Mouse (Mus musculus) hindbrain, embryonic 13.5 days (tissue): ENCODE measurements around the gene Tmigd3. TPM values are rescaled to one million over a fixed set of nuclear protein-coding genes. Genes with fewer than 3 reads are reported as not detected.

Experiments used
- ATAC-seq: fragments of 200-750 bp; cut with Nextera tagmentation; 2 replicates; pipeline ENCODE4 v1.8.0; 2017; ENCODE audit warnings: moderate TSS enrichment; ENCODE audit not compliant: low FRiP score
- H3K27ac ChIP-seq: fragments of 300-500 bp; sonication (generic); 2 replicates; pipeline ENCODE4 v1.5.1; 2015; ENCODE audit warnings: inconsistent platforms, mild to moderate bottlenecking, moderate library complexity
- H3K27me3 ChIP-seq: fragments of 300-500 bp; sonication (generic); 2 replicates; pipeline ENCODE4 v1.6.1; 2015; ENCODE audit warnings: mild to moderate bottlenecking, inconsistent platforms
- H3K36me3 ChIP-seq: fragments of 300-500 bp; sonication (generic); 2 replicates; pipeline ENCODE4 v1.6.1; 2015; ENCODE audit warnings: mild to moderate bottlenecking, inconsistent platforms
- H3K4me1 ChIP-seq: fragments of 300-500 bp; sonication (generic); replicated peaks from 2 replicates; pipeline ENCODE4 v1.6.1; 2015; ENCODE audit warnings: inconsistent platforms
- H3K4me2 ChIP-seq: fragments of 300-500 bp; sonication (generic); 2 replicates; pipeline ENCODE4 v1.6.1; 2015; ENCODE audit warnings: inconsistent platforms, mild to moderate bottlenecking, moderate library complexity
- H3K4me3 ChIP-seq: fragments of 300-500 bp; sonication (generic); 2 replicates; pipeline ENCODE4 v1.5.1; 2015; ENCODE audit warnings: mild to moderate bottlenecking, inconsistent platforms
- H3K9ac ChIP-seq: fragments of 300-500 bp; sonication (generic); 2 replicates; pipeline ENCODE4 v1.6.1; 2015; ENCODE audit warnings: mild to moderate bottlenecking, inconsistent platforms
- H3K9me3 ChIP-seq: fragments of 300-500 bp; sonication (generic); 2 replicates; pipeline ENCODE4 v1.6.1; 2016; ENCODE audit warnings: inconsistent platforms
- WGBS: fragments of 180-500 bp; shearing (Covaris S2); methylation state at CpG from one replicate; pipeline ENCODE4 v1.1.7; 2015; 5-methylcytosine and 5-hydroxymethylcytosine counted together
- polyA plus RNA-seq: library from polyadenylated mRNA; unstranded; fragments of >200 nt; fragmentation: Nextera tagmentation; extraction: Ambion mirVana; gene quantifications from 2 replicates; pipeline ENCODE4 v1.2.1, GENCODE M21; 2015

Tmigd3 gene
- polyA plus RNA-seq, 1 experiment from 2014 or later: not detected

DNA sequence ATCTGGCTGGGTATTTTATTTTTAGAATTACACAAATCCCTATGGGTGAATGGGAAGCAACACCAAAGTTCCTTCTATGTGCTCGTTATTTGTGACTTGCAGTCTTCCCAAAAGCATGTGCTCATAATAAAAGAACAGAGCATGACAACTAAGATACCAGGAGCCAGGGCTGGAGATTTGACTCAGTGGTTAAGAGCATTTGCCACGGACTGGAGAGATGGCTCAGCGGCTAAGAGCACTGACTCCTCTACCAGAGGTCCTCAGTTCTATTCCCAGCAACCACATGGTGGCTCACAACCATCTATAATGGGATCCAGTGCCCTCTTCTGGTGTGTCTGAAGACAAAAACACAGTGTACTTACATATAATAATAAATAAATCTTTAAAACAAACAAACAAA, 26.1 kb downstream of the Tmigd3 start:
- no peaks in the 10 kb centered on the region for H3K9me3 ChIP-seq
- H3K4me3 ChIP-seq: no peak overlapping the region
- no peaks in the 10 kb centered on the region for H3K36me3 ChIP-seq
- no peaks in the 10 kb centered on the region for H3K27me3 ChIP-seq
- peaks cover 6% of the 10 kb centered on the region; the same call in 1 of the 2 replicates for H3K4me1 ChIP-seq
- 86% methylated on average over 3 of the region's 3 CpGs for WGBS
- H3K9ac ChIP-seq: no peak overlapping the region
- no peak overlapping the region for H3K4me2 ChIP-seq
- no peak overlapping the region for H3K27ac ChIP-seq
- ATAC-seq: no peak

DNA sequence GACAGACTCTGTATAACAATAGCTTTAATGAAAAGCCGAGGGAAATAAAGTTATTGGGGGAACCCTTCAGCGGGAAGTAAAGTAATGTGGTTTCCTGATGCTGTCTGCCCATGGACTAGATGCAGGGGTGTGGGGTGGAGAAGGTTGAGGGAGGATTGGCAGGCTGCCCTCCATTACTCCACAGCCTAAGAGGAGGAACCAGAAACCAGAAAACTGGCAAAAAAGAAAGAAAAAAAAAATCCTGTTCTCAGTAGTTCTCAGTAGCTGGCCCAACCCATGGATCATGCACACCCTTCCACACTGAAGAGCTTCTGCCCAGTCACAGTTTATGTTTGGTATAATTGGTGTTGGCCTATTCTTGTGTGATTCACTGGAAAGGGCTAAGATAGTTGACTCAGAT, 27.6 kb downstream of the Tmigd3 start:
- Histone ChIP-seq H3K27ac (no peak overlapping the region), H3K4me2 (no peak overlapping the region), H3K27me3 (no peaks in the 10 kb centered on the region), H3K36me3 (no peaks in the 10 kb centered on the region), H3K4me1 (peaks cover 6% of the 10 kb centered on the region; the same call in 1 of the 2 replicates), H3K9me3 (no peaks in the 10 kb centered on the region), H3K4me3 (no peak overlapping the region), H3K9ac (no peak overlapping the region)
- no peak for ATAC-seq
- 91% methylated on average over 2 of the region's 2 CpGs for WGBS

DNA sequence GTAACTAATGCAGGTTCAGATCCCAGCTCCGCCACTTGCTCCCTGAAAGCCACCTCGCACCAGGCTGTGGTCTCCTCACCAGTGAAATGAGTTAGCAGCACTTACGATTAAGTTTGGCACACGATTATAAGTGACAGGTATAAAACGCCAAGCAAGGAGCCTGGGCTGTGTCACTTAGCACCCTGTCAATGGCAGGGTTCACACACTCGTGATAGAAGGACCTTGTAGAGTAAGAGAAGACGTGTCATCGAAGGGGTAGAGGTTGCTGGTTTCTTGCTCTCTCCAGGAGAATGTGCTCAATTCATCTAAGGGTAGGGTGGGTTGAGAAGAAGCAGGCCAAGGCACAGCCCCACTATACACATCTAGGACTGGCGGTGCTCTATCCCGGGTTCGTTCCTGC, 28.2 kb downstream of the Tmigd3 start:
- H3K4me3 ChIP-seq: no peak overlapping the region
- no peaks in the 10 kb centered on the region for H3K27me3 ChIP-seq
- H3K36me3 ChIP-seq: no peaks in the 10 kb centered on the region
- H3K4me2 ChIP-seq: no peak overlapping the region
- H3K27ac ChIP-seq: no peak overlapping the region
- no peaks in the 10 kb centered on the region for H3K9me3 ChIP-seq
- ATAC-seq: no peak
- H3K4me1 ChIP-seq: peaks cover 6% of the 10 kb centered on the region; the same call in 1 of the 2 replicates
- WGBS: 92% methylated on average over 11 of the region's 11 CpGs
- no peak overlapping the region for H3K9ac ChIP-seq

DNA sequence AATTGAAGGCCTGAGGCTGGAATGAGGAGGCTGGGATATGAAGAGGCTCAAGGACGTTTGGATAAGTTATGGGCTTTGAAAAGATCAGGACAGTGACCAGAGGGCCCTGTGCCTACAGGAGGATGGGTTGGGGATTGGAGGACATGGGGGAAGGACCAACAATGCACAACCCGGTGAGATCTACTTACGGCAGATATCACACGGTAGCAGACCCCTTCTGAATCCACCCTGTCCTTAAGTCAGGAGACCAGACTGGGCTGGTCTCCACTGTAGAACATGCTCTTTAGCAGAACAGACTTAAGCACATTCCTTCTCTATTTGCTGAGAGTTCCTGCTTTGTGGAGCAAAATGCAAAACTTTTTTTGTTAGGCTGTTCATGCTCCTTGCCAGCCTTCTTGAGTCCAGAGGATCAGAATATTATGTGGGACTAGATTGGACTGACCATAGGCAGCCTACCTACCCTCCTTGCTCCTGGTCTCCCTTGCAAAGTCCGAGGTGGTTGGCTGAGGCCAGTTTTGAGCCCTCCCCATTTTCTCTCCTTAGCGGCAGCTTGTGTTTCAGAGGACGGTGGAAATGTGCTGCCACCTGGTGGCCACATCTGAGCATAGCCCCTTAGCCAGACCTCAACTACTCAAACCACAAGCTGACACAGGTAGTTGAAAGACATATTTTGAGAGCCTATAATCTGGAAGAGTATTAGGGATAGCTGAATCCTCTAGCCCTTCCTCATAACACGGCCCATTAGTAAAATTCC, 28.9 kb downstream of the Tmigd3 start:
- H3K4me2 ChIP-seq: no peak overlapping the region
- H3K9ac ChIP-seq: no peak overlapping the region
- peak; percentile 79 for ATAC-seq
- WGBS: 44% methylated on average over 8 of the region's 8 CpGs
- H3K4me3 ChIP-seq: no peak overlapping the region
- no peaks in the 10 kb centered on the region for H3K9me3 ChIP-seq
- peaks cover 5% of the 10 kb centered on the region; the same call in 1 of the 2 replicates for H3K4me1 ChIP-seq
- no peak overlapping the region for H3K27ac ChIP-seq
- no peaks in the 10 kb centered on the region for H3K36me3 ChIP-seq
- H3K27me3 ChIP-seq: no peaks in the 10 kb centered on the region

DNA sequence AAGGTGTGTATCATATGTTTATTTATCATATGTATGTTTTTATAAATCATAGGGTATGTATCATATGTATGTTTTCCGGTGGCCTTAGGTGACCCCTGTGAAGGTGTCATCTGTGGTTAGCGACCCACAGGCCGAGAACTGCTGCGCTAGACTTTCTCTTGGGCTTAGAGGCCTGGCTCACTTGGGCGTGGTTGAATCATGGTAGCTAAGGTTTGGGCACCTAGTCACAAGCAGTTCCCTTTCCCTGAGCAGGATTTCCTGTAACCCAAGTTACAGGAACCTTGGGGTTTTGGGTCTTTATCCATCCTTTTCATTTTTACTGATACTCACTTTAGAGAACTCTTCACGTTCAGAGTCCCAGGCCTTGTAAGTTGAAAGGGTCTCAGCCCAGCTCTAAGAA, 29.6 kb downstream of the Tmigd3 start:
- no peaks in the 10 kb centered on the region for H3K9me3 ChIP-seq
- no peaks in the 10 kb centered on the region for H3K27me3 ChIP-seq
- H3K9ac ChIP-seq: no peak overlapping the region
- H3K4me1 ChIP-seq: no peaks in the 10 kb centered on the region
- no peaks in the 10 kb centered on the region for H3K36me3 ChIP-seq
- no peak overlapping the region for H3K27ac ChIP-seq
- no peak for ATAC-seq
- no peak overlapping the region for H3K4me2 ChIP-seq
- no peak overlapping the region for H3K4me3 ChIP-seq
- 77% methylated on average over 6 of the region's 6 CpGs for WGBS

DNA sequence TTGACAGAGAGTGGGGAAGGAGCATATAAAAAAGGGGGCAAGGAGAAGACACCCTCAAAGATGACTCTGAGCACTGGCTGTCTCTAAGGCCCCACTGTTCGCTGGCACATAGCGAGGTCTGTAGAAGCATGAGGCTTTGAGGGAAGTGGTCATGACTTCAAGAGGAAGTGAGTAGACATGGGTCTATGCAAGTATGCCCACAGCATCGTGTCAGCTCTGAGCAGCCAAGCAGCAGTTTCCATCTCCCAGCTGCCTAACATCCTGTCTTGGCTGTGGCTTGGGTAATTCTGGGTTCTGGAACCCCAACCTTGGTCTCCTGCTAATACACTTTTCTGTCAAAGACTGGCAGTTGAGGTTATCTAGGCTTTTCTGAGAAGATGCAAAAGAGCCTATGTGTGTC, 30.0 kb downstream of the Tmigd3 start:
- whole genome bisulfite sequencing: 83% methylated on average over 3 of the region's 3 CpGs
- no peak for ATAC-seq
- Histone ChIP-seq H3K9me3 (no peaks in the 10 kb centered on the region), H3K9ac (no peak overlapping the region), H3K4me3 (no peak overlapping the region), H3K27ac (no peak overlapping the region), H3K36me3 (no peaks in the 10 kb centered on the region), H3K4me2 (no peak overlapping the region), H3K27me3 (no peaks in the 10 kb centered on the region), H3K4me1 (no peaks in the 10 kb centered on the region)

DNA sequence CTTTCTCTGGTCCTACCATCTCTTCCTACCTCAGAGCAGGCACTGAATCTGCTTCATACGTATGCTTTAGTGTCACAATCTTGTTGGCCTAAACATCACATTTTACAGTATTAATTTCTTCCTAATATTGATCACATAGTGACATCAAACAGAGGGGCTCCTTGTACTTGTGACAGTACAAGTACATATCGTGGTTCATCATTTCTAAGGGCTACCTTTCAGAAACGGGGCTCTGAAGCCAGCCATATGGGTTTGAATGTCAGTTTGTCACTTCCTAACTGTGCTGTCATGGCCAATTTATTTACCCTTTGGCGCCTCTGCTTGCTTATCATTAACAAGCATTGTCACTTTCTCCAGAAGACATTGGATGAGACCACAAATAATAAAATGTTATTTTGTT, 30.8 kb downstream of the Tmigd3 start:
- Histone ChIP-seq H3K9ac (no peak overlapping the region), H3K4me3 (no peak overlapping the region), H3K9me3 (no peaks in the 10 kb centered on the region), H3K4me2 (no peak overlapping the region), H3K36me3 (no peaks in the 10 kb centered on the region), H3K27ac (no peak overlapping the region), H3K4me1 (no peaks in the 10 kb centered on the region), H3K27me3 (no peaks in the 10 kb centered on the region)
- no peak for ATAC-seq
- 84% methylated on average over 4 of the region's 4 CpGs for WGBS

DNA sequence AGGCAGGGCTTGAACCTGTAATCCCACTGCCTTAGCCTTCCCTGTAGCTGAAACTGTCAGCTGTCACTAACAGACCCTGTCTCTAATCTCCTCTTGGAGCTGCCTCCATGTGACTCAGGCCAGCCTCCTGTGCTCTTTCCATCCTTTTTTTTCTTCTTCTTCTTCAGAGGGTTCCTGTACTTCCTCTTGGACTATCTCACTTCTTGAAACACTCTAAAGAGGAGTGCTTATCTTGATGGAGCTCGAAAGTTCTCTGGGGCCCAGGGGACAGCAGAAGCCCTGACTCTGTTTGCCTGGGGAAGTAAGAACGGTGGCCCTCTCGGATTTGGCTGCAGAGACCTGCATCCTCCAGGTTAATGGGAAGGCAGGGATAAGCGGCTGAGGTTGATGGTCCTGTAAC, 33.5 kb downstream of the Tmigd3 start:
- Histone ChIP-seq H3K27me3 (no peaks in the 10 kb centered on the region), H3K9me3 (no peaks in the 10 kb centered on the region), H3K9ac (no peak overlapping the region), H3K4me2 (no peak overlapping the region), H3K27ac (no peak overlapping the region), H3K4me1 (no peaks in the 10 kb centered on the region), H3K4me3 (no peak overlapping the region), H3K36me3 (no peaks in the 10 kb centered on the region)
- 84% methylated on average over 4 of the region's 4 CpGs for WGBS
- no peak for ATAC-seq

DNA sequence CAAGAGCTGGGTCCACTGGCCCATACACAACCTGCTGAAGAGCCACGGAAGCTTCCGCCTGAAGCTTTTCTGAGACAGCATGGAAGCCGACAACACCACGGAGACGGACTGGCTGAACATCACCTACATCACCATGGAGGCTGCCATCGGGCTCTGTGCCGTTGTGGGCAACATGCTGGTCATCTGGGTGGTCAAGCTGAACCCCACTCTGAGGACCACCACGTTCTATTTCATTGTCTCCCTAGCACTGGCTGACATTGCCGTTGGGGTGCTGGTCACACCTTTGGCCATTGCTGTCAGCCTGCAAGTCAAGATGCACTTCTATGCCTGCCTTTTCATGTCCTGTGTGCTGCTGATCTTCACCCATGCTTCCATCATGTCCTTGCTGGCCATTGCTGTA, 34.0 kb downstream of the Tmigd3 start:
- H3K27ac ChIP-seq: no peak overlapping the region
- no peaks in the 10 kb centered on the region for H3K9me3 ChIP-seq
- no peaks in the 10 kb centered on the region for H3K36me3 ChIP-seq
- H3K4me1 ChIP-seq: no peaks in the 10 kb centered on the region
- H3K27me3 ChIP-seq: no peaks in the 10 kb centered on the region
- no peak overlapping the region for H3K4me2 ChIP-seq
- WGBS: 94% methylated on average over 9 of the region's 9 CpGs
- no peak overlapping the region for H3K4me3 ChIP-seq
- no peak for ATAC-seq
- H3K9ac ChIP-seq: no peak overlapping the region

DNA sequence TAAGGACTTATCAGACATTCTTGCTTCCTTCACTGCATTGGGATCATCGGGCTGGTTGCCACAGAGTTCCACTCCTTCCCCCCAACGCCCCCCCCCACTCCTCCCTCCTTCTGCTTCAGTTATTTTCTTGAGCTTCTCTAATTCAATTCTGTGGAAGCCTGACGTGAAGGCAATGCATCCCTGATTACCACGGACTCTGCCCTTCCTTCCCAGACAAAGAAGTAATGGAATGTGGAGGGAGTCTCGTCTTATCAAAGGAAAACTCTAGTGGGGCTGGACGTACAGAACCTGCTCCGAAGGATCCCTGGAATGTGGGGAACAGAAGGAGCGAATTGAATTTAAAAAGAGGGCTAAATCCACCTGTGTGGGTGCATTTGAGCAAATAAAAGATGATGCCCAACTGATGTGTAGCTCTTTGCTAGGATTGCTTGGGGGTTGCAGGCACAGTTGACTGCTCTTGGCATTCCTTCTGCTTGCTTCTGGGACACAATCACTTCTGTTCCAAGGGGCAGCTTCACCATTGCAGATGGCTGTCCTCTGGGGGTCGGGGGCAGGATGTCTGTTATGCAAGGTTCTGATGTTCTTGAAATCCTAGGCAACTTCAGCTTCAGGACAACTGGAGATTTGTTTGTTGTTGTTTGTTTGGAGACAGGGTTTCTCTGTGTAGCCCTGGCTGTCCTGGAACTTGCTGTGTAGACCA, 37.4 kb downstream of the Tmigd3 start:
- Histone ChIP-seq H3K4me1 (no peaks in the 10 kb centered on the region), H3K27ac (no peak overlapping the region), H3K9ac (no peak overlapping the region), H3K4me3 (no peak overlapping the region), H3K36me3 (no peaks in the 10 kb centered on the region), H3K4me2 (no peak overlapping the region), H3K9me3 (no peaks in the 10 kb centered on the region), H3K27me3 (no peaks in the 10 kb centered on the region)
- no peak for ATAC-seq
- 39% methylated on average over 9 of the region's 9 CpGs for WGBS

DNA sequence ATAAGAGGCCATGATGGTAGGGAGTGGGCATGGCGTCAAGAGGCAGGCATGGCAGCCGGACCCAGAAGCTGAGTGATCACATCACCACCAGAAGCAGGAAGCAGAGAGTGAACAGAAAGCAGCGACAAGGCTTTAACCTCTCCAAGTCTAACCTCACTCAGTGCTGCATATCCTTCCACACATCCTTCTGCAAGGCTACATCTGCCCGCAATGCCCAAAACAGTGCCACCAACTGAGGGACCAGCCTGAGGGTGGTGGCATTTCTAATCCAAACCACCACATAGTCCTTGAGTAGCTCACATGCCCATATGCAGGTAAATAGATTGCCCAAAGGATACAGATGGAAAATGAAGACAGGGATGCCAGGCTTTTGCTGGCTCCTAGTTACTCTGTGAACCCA, 38.3 kb downstream of the Tmigd3 start:
- Histone ChIP-seq H3K36me3 (no peaks in the 10 kb centered on the region), H3K4me3 (no peak overlapping the region), H3K9me3 (no peaks in the 10 kb centered on the region), H3K4me2 (no peak overlapping the region), H3K27me3 (no peaks in the 10 kb centered on the region), H3K27ac (no peak overlapping the region), H3K4me1 (no peaks in the 10 kb centered on the region), H3K9ac (no peak overlapping the region)
- WGBS: 94% methylated on average over 4 of the region's 4 CpGs
- no peak for ATAC-seq

DNA sequence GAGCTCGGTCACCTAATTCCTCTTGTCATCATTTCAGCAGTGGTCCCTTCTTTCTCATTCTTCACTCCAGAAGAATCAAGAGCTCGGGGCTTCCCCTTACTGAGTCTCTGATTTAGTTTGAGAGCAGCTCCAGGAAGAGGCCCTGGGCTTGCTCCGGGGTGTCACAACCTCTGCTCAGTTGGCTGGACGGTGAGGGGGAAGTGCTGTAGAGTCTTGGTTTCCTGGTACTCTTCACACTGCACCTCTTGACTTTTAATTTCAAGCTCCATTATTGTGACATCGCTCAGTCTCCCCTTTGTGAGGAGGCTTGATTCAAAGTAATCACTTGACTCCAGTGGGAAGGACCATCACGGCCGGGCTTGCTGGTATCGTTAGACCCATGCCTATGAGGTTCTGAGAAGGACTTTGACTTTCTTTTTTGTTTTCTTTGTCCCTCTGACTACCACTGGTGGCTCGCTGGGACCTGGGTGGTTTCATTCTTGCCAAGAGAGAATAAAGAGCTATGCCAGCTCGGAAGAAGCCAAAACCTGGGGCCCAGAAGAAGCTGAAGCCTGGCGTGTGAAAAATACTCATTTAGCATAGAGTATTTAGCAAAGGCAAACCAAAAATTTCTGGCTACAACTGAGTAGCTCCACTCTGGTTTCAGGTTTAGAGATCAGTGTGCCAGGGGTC, 40.0 kb downstream of the Tmigd3 start:
- Histone ChIP-seq H3K27me3 (no peaks in the 10 kb centered on the region), H3K27ac (no peak overlapping the region), H3K9ac (no peak overlapping the region), H3K4me2 (no peak overlapping the region), H3K4me3 (no peak overlapping the region), H3K36me3 (no peaks in the 10 kb centered on the region), H3K9me3 (no peaks in the 10 kb centered on the region), H3K4me1 (no peaks in the 10 kb centered on the region)
- ATAC-seq: no peak
- 85% methylated on average over 11 of the region's 11 CpGs for WGBS
